Mouse (Mus musculus): ENCODE results near the gene Cnot11. TPM values are rescaled to one million over a fixed set of nuclear protein-coding genes. Genes with fewer than 3 reads are reported as not detected.
A peak's percentile ranks its signal among the peaks of the same experiment; 100 is the strongest.

The Cnot11 gene
- polyA plus RNA-seq, 1 experiment from 2014 or later, result 15.9 TPM

GRCm38 (mm10) chr1:39568079-39568478 lies 33.3 kb downstream of the Cnot11 start:
- H3K4me1 ChIP-seq, result peaks cover 16% of the 10 kb centered on the region
- no peaks in the 10 kb centered on the region; the same call in 1 of the 2 replicates for H3K36me3 ChIP-seq (ENCODE audit: poor library complexity, severe bottlenecking)
- no peak overlapping the region for H3K27ac ChIP-seq
- no peaks in the 10 kb centered on the region for H3K9me3 ChIP-seq (replicated peaks)
- ATAC-seq, result no peak
- no peak overlapping the region for H3K9ac ChIP-seq
- H3K4me2 ChIP-seq, result no peak overlapping the region
- H3K27me3 ChIP-seq, result no peaks in the 10 kb centered on the region
- no peak overlapping the region for H3K4me3 ChIP-seq

DNA sequence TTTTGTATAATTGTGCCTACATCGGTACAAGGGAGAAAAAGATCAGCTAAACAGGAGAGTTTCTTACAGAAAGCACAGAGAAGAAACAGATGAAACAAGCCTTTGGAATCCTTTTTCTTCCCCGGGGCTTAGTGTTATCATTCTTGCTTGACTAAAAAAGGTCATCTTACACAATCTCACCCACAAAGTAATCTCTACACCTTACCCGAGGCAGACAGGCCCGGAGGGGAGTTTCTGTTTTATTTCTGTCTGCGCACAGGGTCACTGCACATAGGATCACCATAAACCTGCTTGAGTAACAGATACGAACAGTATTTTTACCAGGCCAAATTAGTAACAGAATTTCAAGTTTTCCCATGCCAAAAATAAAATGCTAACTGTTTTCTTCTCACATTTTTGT lies 36.9 kb downstream of the Cnot11 start:
- Histone ChIP-seq H3K9me3 (replicated peaks) (no peaks in the 10 kb centered on the region), H3K4me2 (no peak overlapping the region), H3K27me3 (no peaks in the 10 kb centered on the region), H3K4me1 (peaks cover 37% of the 10 kb centered on the region), H3K36me3 (ENCODE audit: poor library complexity, severe bottlenecking) (no peaks in the 10 kb centered on the region), H3K4me3 (no peak overlapping the region), H3K9ac (no peak overlapping the region), H3K27ac (no peak overlapping the region)
- 78% methylated on average over 6 of the region's 6 CpGs for WGBS
- no peak for ATAC-seq

DNA sequence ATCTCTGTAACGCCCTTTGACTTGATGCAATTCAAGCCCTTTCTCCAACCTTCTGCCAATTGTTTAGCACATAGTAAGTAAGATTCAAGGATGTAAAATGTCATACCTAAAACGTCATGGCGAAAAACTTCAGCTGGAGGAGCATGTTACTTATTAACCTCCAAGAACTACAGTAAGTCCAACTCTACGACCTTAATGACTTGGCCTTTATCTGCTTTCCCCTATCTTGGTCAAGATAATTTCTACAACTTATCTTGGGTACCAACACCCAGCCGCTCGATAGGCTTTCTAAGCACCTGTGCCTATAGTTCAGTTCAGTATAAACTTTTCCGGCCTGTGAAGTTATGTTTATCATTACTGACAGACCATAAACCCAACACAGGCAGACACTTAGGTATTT lies 39.1 kb downstream of the Cnot11 start:
- H3K36me3 ChIP-seq (ENCODE audit: poor library complexity, severe bottlenecking), result no peaks in the 10 kb centered on the region
- no peaks in the 10 kb centered on the region for H3K9me3 ChIP-seq (replicated peaks)
- no peak overlapping the region for H3K4me2 ChIP-seq
- H3K27ac ChIP-seq, result no peak overlapping the region
- H3K9ac ChIP-seq, result no peak overlapping the region
- ATAC-seq, result no peak
- 91% methylated on average over 7 of the region's 7 CpGs for WGBS
- no peak overlapping the region for H3K4me3 ChIP-seq
- H3K4me1 ChIP-seq, result peaks cover 24% of the 10 kb centered on the region
- H3K27me3 ChIP-seq, result no peaks in the 10 kb centered on the region

DNA sequence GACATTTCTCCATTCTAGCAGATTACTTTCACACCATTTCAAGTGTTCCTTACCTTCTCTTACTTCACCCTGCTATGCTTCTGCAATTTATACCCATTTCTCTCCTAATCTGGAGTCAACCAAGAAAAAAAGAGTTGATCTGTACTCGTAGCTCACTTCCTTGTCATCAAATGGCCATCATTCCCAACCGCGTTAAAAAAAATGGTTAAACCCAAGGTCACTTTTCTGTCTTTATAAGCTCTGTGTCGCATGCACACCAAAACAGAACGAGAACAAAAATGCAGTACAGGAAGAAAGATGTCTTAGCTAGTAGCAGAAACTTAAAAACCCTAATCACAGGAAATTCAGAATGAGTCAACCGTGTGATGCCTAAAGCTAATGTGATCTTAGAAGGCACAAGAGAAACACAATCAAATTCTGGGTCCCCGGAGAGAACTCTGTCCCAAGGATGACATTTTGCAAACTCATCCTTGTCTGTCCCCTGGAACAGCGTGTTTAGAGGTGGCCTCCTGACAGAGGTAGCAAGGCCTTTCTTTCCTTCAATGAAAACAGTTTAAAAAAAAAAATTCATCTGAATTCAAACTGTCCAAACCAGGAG lies 41.1 kb downstream of the Cnot11 start:
- peak overlapping the region; percentile 95 for H3K9ac ChIP-seq
- 22% methylated on average over 8 of the region's 8 CpGs for WGBS
- H3K4me3 ChIP-seq, result peak overlapping the region; percentile 96
- H3K4me2 ChIP-seq, result peak overlapping the region; percentile 82
- H3K4me1 ChIP-seq, result peaks cover 24% of the 10 kb centered on the region
- no peaks in the 10 kb centered on the region for H3K36me3 ChIP-seq (ENCODE audit: poor library complexity, severe bottlenecking)
- no peak overlapping the region for H3K27ac ChIP-seq
- no peak for ATAC-seq
- H3K9me3 ChIP-seq (replicated peaks), result no peaks in the 10 kb centered on the region
- no peaks in the 10 kb centered on the region for H3K27me3 ChIP-seq

- ATAC-seq, result peak; percentile 86
- Histone ChIP-seq H3K9me3 (replicated peaks) (no peaks in the 10 kb centered on the region), H3K36me3 (ENCODE audit: poor library complexity, severe bottlenecking) (no peaks in the 10 kb centered on the region), H3K4me2 (peak overlapping the region; percentile 82), H3K4me1 (peaks cover 24% of the 10 kb centered on the region), H3K4me3 (peak overlapping the region; percentile 96), H3K27ac (peak overlapping the region; percentile 96), H3K9ac (peak overlapping the region; percentile 95), H3K27me3 (no peaks in the 10 kb centered on the region)
- WGBS, result under 1% methylated on average over 82 of the region's 88 CpGs
Observed at GRCm38 (mm10) chr1:39576431-39577243, 41.8 kb downstream of the Cnot11 start.

DNA sequence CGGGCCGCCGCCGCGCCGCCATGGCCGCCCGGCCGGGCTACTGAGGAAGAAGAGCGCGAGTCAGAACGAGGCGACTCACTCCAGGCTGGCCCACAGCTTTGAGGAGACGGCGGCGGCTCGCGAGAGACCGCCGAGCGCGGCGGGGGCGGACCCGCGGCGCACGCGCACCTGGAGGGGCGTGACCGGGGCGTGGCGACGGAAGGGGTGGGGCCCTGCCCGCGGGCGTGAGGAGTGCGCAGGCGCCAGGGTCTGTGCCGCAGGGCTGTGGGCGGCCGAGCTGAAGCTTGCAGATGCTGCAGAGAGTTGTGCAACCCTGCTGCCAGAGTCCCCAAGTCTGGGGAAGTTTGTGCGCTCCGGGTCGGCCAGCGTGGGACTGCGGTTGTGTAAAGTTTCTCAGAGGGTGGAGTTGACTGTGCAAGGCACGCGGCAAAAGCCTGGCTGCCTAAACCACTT lies 42.5 kb downstream of the Cnot11 start, which contains the start of gene Rnf149:
Rnf149 (minus strand) TSS at position 153 of the 453 bp plus-strand sequence.
- ATAC-seq, result peak; percentile 98
- WGBS, result under 1% methylated on average over 44 of the region's 49 CpGs
- Histone ChIP-seq H3K4me1 (peaks cover 24% of the 10 kb centered on the region), H3K36me3 (ENCODE audit: poor library complexity, severe bottlenecking) (no peaks in the 10 kb centered on the region), H3K4me2 (peak within 1 kb of the TSS; percentile 82), H3K9ac (peak within 1 kb of the TSS; percentile 95), H3K9me3 (replicated peaks) (no peaks in the 10 kb centered on the region), H3K27ac (peak within 1 kb of the TSS; percentile 96), H3K27me3 (no peaks in the 10 kb centered on the region), H3K4me3 (peak within 1 kb of the TSS; percentile 96)

DNA sequence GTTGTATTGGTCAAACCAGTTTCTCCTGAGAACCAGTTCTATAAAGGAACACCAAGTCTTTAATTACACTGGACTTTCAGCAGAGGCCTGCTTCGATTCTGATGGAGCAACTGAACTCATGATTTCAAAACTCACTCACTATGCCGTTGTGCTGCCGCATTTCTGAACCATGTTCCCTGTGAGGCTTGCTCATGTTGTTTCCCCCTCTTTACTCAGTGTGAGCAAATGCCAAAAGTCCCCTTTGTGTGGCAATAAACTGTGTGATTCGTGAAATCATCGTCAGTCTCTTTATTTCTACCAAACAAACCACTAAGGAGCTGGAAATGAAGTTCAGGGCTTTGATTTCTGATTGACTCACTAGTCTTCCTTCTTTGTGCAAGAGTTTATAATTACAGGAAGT lies 43.7 kb downstream of the Cnot11 start:
- 84% methylated on average over 5 of the region's 5 CpGs for WGBS
- ATAC-seq, result no peak

DNA sequence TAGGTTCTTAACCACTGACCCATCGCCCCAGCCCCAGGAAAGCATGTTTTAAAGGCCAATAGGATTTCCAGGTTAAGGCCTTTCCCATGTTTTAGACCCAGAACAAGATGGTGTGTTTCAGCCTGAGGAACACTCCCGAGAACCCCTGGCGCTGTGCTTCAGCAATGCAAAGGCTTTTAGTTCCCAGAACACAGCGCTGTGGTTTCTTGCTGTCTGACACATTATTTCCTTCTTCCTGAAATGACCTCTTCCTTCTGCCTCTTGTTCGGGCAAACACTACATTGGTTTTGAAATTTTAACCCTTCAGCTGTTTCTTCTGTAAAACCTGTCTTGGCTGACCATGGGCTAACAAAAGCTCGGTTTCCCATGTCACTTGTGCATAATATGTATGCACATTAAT lies 44.3 kb downstream of the Cnot11 start:
- H3K9ac ChIP-seq, result no peak overlapping the region
- H3K4me2 ChIP-seq, result no peak overlapping the region
- no peaks in the 10 kb centered on the region for H3K36me3 ChIP-seq (ENCODE audit: poor library complexity, severe bottlenecking)
- no peak for ATAC-seq
- no peaks in the 10 kb centered on the region for H3K27me3 ChIP-seq
- H3K4me1 ChIP-seq, result peaks cover 24% of the 10 kb centered on the region
- H3K27ac ChIP-seq, result no peak overlapping the region
- H3K4me3 ChIP-seq, result no peak overlapping the region
- 79% methylated on average over 6 of the region's 6 CpGs for WGBS
- H3K9me3 ChIP-seq (replicated peaks), result no peaks in the 10 kb centered on the region

More for the DNA sequence above, 43.7 kb downstream of the Cnot11 start:
- Histone ChIP-seq H3K36me3 (ENCODE audit: poor library complexity, severe bottlenecking) (no peaks in the 10 kb centered on the region), H3K4me1 (peaks cover 24% of the 10 kb centered on the region), H3K4me2 (no peak overlapping the region), H3K4me3 (no peak overlapping the region), H3K9ac (no peak overlapping the region), H3K9me3 (replicated peaks) (no peaks in the 10 kb centered on the region), H3K27me3 (no peaks in the 10 kb centered on the region), H3K27ac (no peak overlapping the region)

DNA sequence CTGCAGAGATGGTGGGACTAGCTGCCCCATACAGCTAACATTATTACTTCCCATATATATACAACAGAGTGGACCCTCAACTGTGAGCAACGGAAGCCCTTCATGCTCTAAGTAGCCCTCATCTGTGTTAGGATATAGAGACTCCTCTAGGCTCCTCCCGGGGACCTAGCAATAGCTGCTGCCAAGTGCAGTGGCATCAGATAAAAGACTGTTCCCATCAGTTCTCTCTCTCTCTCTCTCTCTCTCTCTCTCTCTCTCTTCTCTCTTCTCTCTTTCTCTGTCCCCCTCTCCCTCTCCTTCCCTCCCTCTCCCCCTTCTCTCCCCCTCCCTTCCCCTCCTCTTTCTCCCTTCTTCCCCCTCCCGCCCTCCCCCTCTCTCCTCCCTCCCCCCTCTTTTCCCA lies 46.4 kb downstream of the Cnot11 start:
- H3K4me2 ChIP-seq, result no peak overlapping the region
- H3K4me3 ChIP-seq, result no peak overlapping the region
- WGBS, result 69% methylated on average over 2 of the region's 3 CpGs
- no peak overlapping the region for H3K9ac ChIP-seq
- ATAC-seq, result no peak
- no peak overlapping the region for H3K27ac ChIP-seq
- peaks cover 7% of the 10 kb centered on the region; the same call in 1 of the 2 replicates for H3K4me1 ChIP-seq
- H3K36me3 ChIP-seq (ENCODE audit: poor library complexity, severe bottlenecking), result no peaks in the 10 kb centered on the region
- no peaks in the 10 kb centered on the region for H3K27me3 ChIP-seq
- no peaks in the 10 kb centered on the region for H3K9me3 ChIP-seq (replicated peaks)

- Histone ChIP-seq H3K27ac (no peak overlapping the region), H3K4me3 (no peak overlapping the region), H3K27me3 (no peaks in the 10 kb centered on the region), H3K9me3 (replicated peaks) (no peaks in the 10 kb centered on the region), H3K36me3 (ENCODE audit: poor library complexity, severe bottlenecking) (no peaks in the 10 kb centered on the region), H3K9ac (no peak overlapping the region), H3K4me1 (no peaks in the 10 kb centered on the region), H3K4me2 (no peak overlapping the region)
- no peak for ATAC-seq
- WGBS, result 93% methylated on average over 9 of the region's 9 CpGs
Observed at GRCm38 (mm10) chr1:39583173-39583572, 48.4 kb downstream of the Cnot11 start.

GRCm38 (mm10) chr1:39585416-39585815 lies 50.6 kb downstream of the Cnot11 start:
- WGBS, result 90% methylated on average over 9 of the region's 9 CpGs
- H3K27ac ChIP-seq, result no peak overlapping the region

GRCm38 (mm10) chr1:39590193-39590592 lies 55.4 kb downstream of the Cnot11 start:
- H3K27me3 ChIP-seq, result no peaks in the 10 kb centered on the region
- no peak overlapping the region for H3K4me3 ChIP-seq
- no peak for ATAC-seq
- H3K27ac ChIP-seq, result no peak overlapping the region
- H3K9me3 ChIP-seq (replicated peaks), result no peaks in the 10 kb centered on the region
- no peaks in the 10 kb centered on the region for H3K4me1 ChIP-seq
- no peak overlapping the region for H3K9ac ChIP-seq
- 78% methylated on average over 5 of the region's 5 CpGs for WGBS
- no peaks in the 10 kb centered on the region for H3K36me3 ChIP-seq (ENCODE audit: poor library complexity, severe bottlenecking)
- no peak overlapping the region for H3K4me2 ChIP-seq

More at GRCm38 (mm10) chr1:39585416-39585815, 50.6 kb downstream of the Cnot11 start:
- H3K4me2 ChIP-seq, result no peak overlapping the region
- H3K9me3 ChIP-seq (replicated peaks), result no peaks in the 10 kb centered on the region
- H3K4me1 ChIP-seq, result no peaks in the 10 kb centered on the region
- H3K9ac ChIP-seq, result no peak overlapping the region
- ATAC-seq, result no peak
- H3K4me3 ChIP-seq, result no peak overlapping the region
- no peaks in the 10 kb centered on the region for H3K27me3 ChIP-seq
- no peaks in the 10 kb centered on the region for H3K36me3 ChIP-seq (ENCODE audit: poor library complexity, severe bottlenecking)

Data from forebrain, embryonic 13.5 days (tissue).